Mouse (Mus musculus) small intestine, adult 2 months (tissue): Measurements from ENCODE around the gene Fgd4.

Experiments
- CTCF ChIP-seq: fragments of 200-500 bp; IDR thresholded peaks from 2 replicates; pipeline ENCODE4 v1.5.1; 2012; ENCODE audit warnings: low read depth, mild to moderate bottlenecking, control low read depth, inconsistent platforms, low read length, moderate library complexity, mixed read lengths; ENCODE audit not compliant: insufficient replicate concordance, insufficient read length; ENCODE audit errors: extremely low read depth
- POLR2A ChIP-seq: fragments of 200-500 bp; IDR thresholded peaks from 2 replicates; pipeline ENCODE4 v1.6.1; 2012; ENCODE audit warnings: low read depth, mild to moderate bottlenecking, control low read depth, inconsistent platforms, low read length, moderate library complexity

- no peak for TF ChIP-seq POLR2A
- no peak for TF ChIP-seq CTCF
These were observed 33.4 kb upstream of the Fgd4 start for GRCm38 (mm10) chr16:16633730-16634129.
